Mouse (Mus musculus): ENCODE measurements around the gene H2al1j.
"Not testable (repeated sequence)": the region's sequence is repeated elsewhere in the genome, so short reads cannot be mapped to it uniquely, and the experiment has no call there.

Gene H2al1j

GRCm38 (mm10) chrX:11327522-11327921 lies at the start of gene H2al1j:
Gene H2al1j (plus strand): TSS chrX:11327822.
- not testable (repeated sequence) for DNase-seq (ENCODE audit: low read depth, low spot score)

GRCm38 (mm10) chrX:11280741-11281140 lies 46.9 kb upstream of the H2al1j start:
- no peak for DNase-seq (ENCODE audit: low read depth, low spot score)

- no peak for DNase-seq (ENCODE audit: low read depth, low spot score)
These were observed 39.2 kb upstream of the H2al1j start for GRCm38 (mm10) chrX:11288306-11288882.

DNA sequence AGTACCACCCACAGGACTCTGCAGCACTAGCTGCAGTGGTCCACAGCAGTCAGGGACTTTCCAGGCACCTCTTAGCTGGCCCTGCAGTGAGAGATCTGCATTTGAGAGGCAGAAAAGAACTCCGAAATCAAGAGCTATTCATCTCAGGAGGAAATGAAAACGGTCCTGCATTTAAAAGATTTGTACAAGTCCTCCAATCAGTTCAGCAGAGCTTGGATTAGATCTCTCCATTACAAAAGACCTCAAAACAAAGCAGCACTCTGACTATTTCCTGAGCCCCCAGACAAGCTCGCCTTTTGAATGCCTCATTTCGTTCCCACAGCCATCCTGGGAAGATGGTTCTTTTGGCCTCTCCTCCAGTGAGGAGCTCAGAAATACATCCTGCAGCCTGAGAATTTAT lies 38.4 kb upstream of the H2al1j start:
- no peak for DNase-seq (ENCODE audit: low read depth, low spot score)

DNA sequence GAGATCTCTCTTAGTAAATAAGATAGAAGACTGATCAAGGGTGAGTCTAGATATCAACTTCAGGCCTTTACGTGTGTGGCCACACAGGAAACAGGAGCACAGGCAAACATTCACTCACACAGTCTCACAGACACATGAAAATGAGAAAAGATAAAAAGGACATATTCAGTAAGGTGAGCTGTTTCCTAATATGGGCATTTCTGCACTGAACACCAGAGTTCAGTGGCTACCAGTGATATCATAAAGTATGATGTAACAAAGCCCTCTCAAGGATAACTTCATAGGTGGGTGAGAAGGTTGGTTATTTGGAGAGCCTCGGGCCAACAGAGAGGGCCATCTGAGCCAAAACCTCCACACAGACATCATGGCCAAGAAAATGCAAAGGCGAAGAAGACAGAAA lies 28.7 kb upstream of the H2al1j start, which contains the start of gene H2al1a:
H2al1a (plus strand) TSS at position 301 of the 400 bp plus-strand sequence.
- not testable (repeated sequence) for DNase-seq (ENCODE audit: low read depth, low spot score)

DNA sequence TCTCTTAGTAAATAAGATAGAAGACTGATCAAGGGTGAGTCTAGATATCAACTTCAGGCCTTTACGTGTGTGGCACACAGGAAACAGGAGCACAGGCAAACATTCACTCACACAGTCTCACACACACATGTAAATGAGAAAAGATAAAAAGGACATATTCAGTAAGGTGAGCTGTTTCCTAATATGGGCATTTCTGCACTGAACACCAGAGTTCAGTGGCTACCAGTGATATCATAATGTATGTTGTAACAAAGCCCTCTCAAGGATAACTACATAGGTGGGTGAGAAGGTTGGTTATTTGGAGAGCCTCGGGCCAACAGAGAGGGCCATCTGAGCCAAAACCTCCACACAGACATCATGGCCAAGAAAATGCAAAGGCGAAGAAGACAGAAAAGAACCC lies 25.5 kb upstream of the H2al1j start, which contains the start of gene H2al1b:
H2al1b (plus strand) TSS at position 301 of the 400 bp plus-strand sequence.
- not testable (repeated sequence) for DNase-seq (ENCODE audit: low read depth, low spot score)

DNA sequence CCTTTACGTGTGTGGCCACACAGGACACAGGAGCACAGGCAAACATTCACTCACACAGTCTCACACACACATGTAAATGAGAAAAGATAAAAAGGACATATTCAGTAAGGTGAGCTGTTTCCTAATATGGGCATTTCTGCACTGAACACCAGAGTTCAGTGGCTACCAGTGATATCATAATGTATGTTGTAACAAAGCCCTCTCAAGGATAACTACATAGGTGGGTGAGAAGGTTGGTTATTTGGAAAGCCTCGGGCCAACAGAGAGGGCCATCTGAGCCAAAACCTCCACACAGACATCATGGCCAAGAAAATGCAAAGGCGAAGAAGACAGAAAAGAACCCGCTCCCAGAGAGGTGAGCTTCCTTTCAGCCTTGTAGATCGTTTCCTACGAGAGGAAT lies 22.3 kb upstream of the H2al1j start, which contains the start of gene H2al1c:
H2al1c (plus strand) TSS at position 301 of the 400 bp plus-strand sequence.
- not testable (repeated sequence) for DNase-seq (ENCODE audit: low read depth, low spot score)

DNA sequence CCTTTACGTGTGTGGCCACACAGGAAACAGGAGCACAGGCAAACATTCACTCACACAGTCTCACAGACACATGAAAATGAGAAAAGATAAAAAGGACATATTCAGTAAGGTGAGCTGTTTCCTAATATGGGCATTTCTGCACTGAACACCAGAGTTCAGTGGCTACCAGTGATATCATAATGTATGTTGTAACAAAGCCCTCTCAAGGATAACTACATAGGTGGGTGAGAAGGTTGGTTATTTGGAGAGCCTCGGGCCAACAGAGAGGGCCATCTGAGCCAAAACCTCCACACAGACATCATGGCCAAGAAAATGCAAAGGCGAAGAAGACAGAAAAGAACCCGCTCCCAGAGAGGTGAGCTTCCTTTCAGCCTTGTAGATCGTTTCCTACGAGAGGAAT lies 19.1 kb upstream of the H2al1j start, which contains the start of gene H2al1d:
H2al1d (plus strand) TSS at position 301 of the 400 bp plus-strand sequence.
- DNase-seq (ENCODE audit: low read depth, low spot score), result not testable (repeated sequence)

DNA sequence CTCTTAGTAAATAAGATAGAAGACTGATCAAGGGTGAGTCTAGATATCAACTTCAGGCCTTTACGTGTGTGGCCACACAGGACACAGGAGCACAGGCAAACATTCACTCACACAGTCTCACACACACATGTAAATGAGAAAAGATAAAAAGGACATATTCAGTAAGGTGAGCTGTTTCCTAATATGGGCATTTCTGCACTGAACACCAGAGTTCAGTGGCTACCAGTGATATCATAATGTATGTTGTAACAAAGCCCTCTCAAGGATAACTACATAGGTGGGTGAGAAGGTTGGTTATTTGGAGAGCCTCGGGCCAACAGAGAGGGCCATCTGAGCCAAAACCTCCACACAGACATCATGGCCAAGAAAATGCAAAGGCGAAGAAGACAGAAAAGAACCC lies 16.0 kb upstream of the H2al1j start, which contains the start of gene H2al1e:
H2al1e (plus strand) TSS at position 301 of the 400 bp plus-strand sequence.
- DNase-seq (ENCODE audit: low read depth, low spot score), result not testable (repeated sequence)

GRCm38 (mm10) chrX:11314858-11315257 lies 12.8 kb upstream of the H2al1j start, which contains the start of gene H2al1f:
Gene H2al1f (plus strand): TSS chrX:11315158.
- not testable (repeated sequence) for DNase-seq (ENCODE audit: low read depth, low spot score)

GRCm38 (mm10) chrX:11317956-11318355 lies 9.7 kb upstream of the H2al1j start, which contains the start of gene H2al1g:
Gene H2al1g (plus strand): TSS chrX:11318256.
- DNase-seq (ENCODE audit: low read depth, low spot score), result not testable (repeated sequence)

DNA sequence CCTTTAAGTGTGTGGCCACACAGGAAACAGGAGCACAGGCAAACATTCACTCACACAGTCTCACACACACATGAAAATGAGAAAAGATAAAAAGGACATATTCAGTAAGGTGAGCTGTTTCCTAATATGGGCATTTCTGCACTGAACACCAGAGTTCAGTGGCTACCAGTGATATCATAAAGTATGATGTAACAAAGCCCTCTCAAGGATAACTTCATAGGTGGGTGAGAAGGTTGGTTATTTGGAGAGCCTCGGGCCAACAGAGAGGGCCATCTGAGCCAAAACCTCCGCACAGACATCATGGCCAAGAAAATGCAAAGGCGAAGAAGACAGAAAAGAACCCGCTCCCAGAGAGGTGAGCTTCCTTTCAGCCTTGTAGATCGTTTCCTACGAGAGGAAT lies 6.4 kb upstream of the H2al1j start, which contains the start of gene H2al1h:
H2al1h (plus strand) TSS at position 301 of the 400 bp plus-strand sequence.
- not testable (repeated sequence) for DNase-seq (ENCODE audit: low read depth, low spot score)

DNA sequence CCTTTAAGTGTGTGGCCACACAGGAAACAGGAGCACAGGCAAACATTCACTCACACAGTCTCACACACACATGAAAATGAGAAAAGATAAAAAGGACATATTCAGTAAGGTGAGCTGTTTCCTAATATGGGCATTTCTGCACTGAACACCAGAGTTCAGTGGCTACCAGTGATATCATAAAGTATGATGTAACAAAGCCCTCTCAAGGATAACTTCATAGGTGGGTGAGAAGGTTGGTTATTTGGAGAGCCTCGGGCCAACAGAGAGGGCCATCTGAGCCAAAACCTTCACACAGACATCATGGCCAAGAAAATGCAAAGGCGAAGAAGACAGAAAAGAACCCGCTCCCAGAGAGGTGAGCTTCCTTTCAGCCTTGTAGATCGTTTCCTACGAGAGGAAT lies 3.3 kb upstream of the H2al1j start, which contains the start of gene H2al1i:
H2al1i (plus strand) TSS at position 301 of the 400 bp plus-strand sequence.
- not testable (repeated sequence) for DNase-seq (ENCODE audit: low read depth, low spot score)

DNA sequence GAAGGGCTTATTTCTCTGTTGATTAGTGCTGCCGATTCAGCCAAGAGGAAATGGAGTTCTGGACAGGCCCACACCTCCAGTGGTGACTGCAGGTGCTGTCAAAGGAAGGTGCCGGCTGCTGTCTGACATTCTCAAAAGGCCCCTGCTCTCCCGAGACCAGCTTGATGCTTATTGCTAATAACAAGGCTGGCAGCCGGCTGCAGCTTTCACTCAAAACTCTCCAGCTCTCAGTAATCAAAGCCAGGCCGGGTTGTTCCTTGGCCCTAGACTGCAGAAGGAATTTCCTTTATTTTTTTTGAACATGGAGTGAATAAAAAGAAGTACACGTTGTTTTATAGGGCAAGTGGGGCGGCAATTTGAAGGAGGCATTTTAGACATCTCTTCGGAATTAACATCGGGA lies 18.1 kb downstream of the H2al1j start:
- DNase-seq (ENCODE audit: low read depth, low spot score), result no peak

DNA sequence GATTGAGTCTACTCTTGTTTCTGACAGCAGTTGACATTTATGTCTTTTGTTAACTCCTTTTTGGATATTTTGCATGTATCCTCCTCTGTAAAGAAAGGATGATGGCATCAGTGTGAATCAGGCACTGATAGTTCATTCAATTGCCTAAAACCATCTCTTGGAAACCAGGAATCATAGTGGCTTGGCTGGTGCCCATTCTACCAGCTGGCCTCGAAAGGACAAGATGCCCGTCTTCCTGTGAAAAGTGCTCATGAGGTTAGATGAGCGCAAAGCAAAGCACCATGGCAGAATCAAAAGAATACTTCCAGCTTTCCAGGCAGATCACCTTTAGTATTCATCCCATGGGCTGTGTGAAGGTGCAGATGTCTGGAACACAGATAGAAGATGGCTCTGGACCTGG lies 19.1 kb downstream of the H2al1j start:
- no peak for DNase-seq (ENCODE audit: low read depth, low spot score)

DNA sequence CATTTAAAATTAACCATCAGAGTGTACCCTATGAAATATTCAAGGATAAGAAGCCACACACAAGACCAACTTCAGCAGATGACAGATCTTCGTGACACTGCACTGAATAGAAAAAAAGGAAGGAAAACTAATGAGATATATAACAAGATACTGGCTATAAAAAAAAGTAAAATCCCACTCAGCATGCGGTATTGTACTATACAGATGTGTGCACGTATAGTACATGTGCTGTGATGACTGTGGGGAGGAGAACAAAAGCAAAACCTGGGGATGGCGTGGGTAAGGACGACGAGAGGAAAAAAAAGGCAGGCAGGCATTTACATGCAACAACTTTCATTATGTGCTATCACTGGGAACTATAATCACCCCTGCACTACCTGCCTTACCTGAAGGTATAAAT lies 33.2 kb downstream of the H2al1j start:
- no peak for DNase-seq (ENCODE audit: low read depth, low spot score)

DNA sequence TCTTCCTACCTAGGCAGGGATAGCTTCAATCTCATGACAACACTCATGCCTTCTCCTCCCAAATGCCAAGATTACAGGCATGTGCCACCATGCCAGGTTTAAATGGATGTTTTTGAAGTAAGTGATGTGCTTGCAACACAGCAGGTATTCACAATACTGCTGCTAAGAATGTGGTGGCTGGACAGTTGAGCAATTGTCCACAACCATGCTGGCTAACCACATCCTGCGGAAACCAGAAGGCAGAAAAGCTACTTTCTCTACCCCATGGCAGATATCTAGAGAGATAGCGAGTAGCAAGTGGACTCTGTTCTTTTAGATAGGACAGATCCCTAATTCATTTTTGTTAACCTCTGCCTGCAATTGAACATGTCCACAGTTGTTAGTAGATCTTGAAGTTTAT lies 33.6 kb downstream of the H2al1j start:
- no peak for DNase-seq (ENCODE audit: low read depth, low spot score)

GRCm38 (mm10) chrX:11363890-11364289 lies 36.3 kb downstream of the H2al1j start:
- DNase-seq (ENCODE audit: low read depth, low spot score), result no peak

- DNase-seq (ENCODE audit: low read depth, low spot score), result no peak
These were observed 37.5 kb downstream of the H2al1j start for GRCm38 (mm10) chrX:11365151-11365550.

Data from retina, adult 2 months (tissue).